Mouse (Mus musculus) testis, adult 10 weeks (tissue): ENCODE data around the gene Gm20821. TPM values are rescaled to one million over a fixed set of nuclear protein-coding genes. Genes with fewer than 3 reads are reported as not detected.

Source experiments
- polyA plus RNA-seq: library from polyadenylated mRNA; stranded (reverse); fragments of 350-450 nt; fragmentation: Illumina TruSeq; extraction: RNeasy Lipid Tissue Mini Kit (QIAGEN cat#74804); gene quantifications from one replicate; pipeline ENCODE4 v1.2.3, GENCODE M21; 2014; ENCODE audit warnings: low read depth, low replicate concordance

Gene Gm20821
- polyA plus RNA-seq = 6.4 TPM

DNA sequence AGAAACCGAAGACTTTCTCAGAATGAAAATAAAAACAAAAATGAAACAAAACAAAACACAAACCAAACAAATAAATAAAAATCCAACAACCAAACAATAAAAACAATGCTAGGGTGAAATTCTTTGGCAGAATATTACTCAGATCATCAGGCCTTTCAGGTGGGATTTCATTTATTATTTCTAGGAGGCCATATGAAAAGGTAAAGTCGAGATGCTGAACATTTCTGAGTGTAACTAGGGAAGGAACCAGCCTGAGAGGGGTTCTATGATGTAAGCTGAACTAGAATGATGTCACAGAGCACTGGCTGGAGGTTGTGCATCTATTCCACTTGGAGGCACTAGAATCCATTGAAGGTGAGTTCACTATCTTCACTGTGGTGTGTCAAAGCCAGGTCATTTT lies at the start of gene Gm20821:
TSS of gene Gm20821 (plus strand) at position 301 of the 400 bp plus-strand sequence.

